Mouse (Mus musculus) stomach, embryonic 14.5 days (tissue): ENCODE results near the gene Cfap99. TPM values are rescaled to one million over a fixed set of nuclear protein-coding genes. Genes with fewer than 3 reads are reported as not detected.

Experiments
- ATAC-seq: fragments of 200-750 bp; cut with Nextera tagmentation; 2 replicates; pipeline ENCODE4 v1.8.0; 2017; ENCODE audit warnings: low read depth, moderate TSS enrichment; ENCODE audit not compliant: insufficient number of reproducible peaks, insufficient read depth, low FRiP score
- H3K27ac ChIP-seq: fragments of 300-500 bp; sonication (generic); 2 replicates; pipeline ENCODE4 v1.5.1; 2014; ENCODE audit warnings: mild to moderate bottlenecking, low read length, moderate library complexity, mixed read lengths
- H3K27me3 ChIP-seq: fragments of 300-500 bp; sonication (generic); 2 replicates; pipeline ENCODE4 v1.6.1; 2014; ENCODE audit warnings: low read length, control low read depth, mixed read lengths; ENCODE audit not compliant: control insufficient read depth, insufficient read depth
- H3K36me3 ChIP-seq: fragments of 300-500 bp; sonication (generic); 2 replicates; pipeline ENCODE4 v1.6.1; 2014; ENCODE audit warnings: mild to moderate bottlenecking, control low read depth, low read length, moderate library complexity, mixed read lengths; ENCODE audit not compliant: control insufficient read depth, insufficient read depth
- H3K4me1 ChIP-seq: fragments of 300-500 bp; sonication (generic); 2 replicates; pipeline ENCODE4 v1.6.1; 2014; ENCODE audit warnings: low read length, control low read depth, mixed read lengths; ENCODE audit not compliant: control insufficient read depth, insufficient read depth
- H3K4me2 ChIP-seq: fragments of 300-500 bp; sonication (generic); replicated peaks from 2 replicates; pipeline ENCODE4 v1.6.1; 2014; ENCODE audit warnings: low read depth, low read length, control low read depth
- H3K4me3 ChIP-seq: fragments of 300-500 bp; sonication (generic); 2 replicates; pipeline ENCODE4 v1.5.1; 2014; ENCODE audit warnings: low read depth, low read length, control low read depth
- H3K9ac ChIP-seq: fragments of 300-500 bp; sonication (generic); replicated peaks from 2 replicates; pipeline ENCODE4 v1.6.1; 2014; ENCODE audit warnings: low read depth, mild to moderate bottlenecking, control low read depth, low read length, moderate library complexity, mixed read lengths
- H3K9me3 ChIP-seq: fragments of 300-500 bp; sonication (generic); 2 replicates; pipeline ENCODE4 v1.6.1; 2016; ENCODE audit warnings: low read depth, low read length, control low read depth; ENCODE audit not compliant: control insufficient read depth
- WGBS: fragments of 180-500 bp; shearing (Covaris S2); extraction: QIAGEN DNeasy Blood & Tissue Kit; methylation state at CpG from one replicate; pipeline ENCODE4 v1.1.7; 2014; 5-methylcytosine and 5-hydroxymethylcytosine counted together
- polyA plus RNA-seq: library from polyadenylated mRNA; unstranded; fragments of >200 nt; fragmentation: Nextera tagmentation; extraction: Ambion mirVana; gene quantifications from 2 replicates; pipeline ENCODE4 v1.2.1, GENCODE M21; 2014

Cfap99 gene
- not detected in 2 replicates for polyA plus RNA-seq

GRCm38 (mm10) chr5:34288154-34288716 is at the start of gene Cfap99, which contains the start of gene Zfyve28:
Gene Cfap99 (plus strand): TSS chr5:34288600.
Gene Zfyve28 (minus strand): TSS chr5:34288449.
- 0 out of 2 replicates have a peak within 1 kb of the TSS, but pooled peaks have one; percentile 14 for H3K9ac ChIP-seq
- H3K27me3 ChIP-seq = peaks cover 26% of the 10 kb centered on the region
- under 1% methylated on average over 53 of the region's 83 CpGs for WGBS
- H3K36me3 ChIP-seq = no peaks in the 10 kb centered on the region
- ATAC-seq = peak; percentile 92
- peak within 1 kb of the TSS; percentile 75 for H3K4me2 ChIP-seq
- peak within 1 kb of the TSS; percentile 46 for H3K4me3 ChIP-seq
- H3K27ac ChIP-seq = no peak within 1 kb of the TSS
- no peaks in the 10 kb centered on the region for H3K9me3 ChIP-seq
- H3K4me1 ChIP-seq = peaks cover 13% of the 10 kb centered on the region

- Histone ChIP-seq H3K9me3 (no peaks in the 10 kb centered on the region), H3K4me3 (no peak overlapping the region), H3K27ac (no peak overlapping the region), H3K9ac (no peak overlapping the region), H3K4me2 (no peak overlapping the region), H3K27me3 (no peaks in the 10 kb centered on the region), H3K4me1 (peaks cover 9% of the 10 kb centered on the region), H3K36me3 (no peaks in the 10 kb centered on the region)
- ATAC-seq = peak; percentile 59
- WGBS = 16% methylated on average over 15 of the region's 15 CpGs
Measured at GRCm38 (mm10) chr5:34242224-34242963, 46.0 kb upstream of the Cfap99 start.

- H3K9ac ChIP-seq = no peak overlapping the region
- H3K36me3 ChIP-seq = no peaks in the 10 kb centered on the region
- H3K27ac ChIP-seq = no peak overlapping the region
- ATAC-seq = peak; percentile 37; the same call in 1 of the 2 replicates
- no peaks in the 10 kb centered on the region for H3K27me3 ChIP-seq
- H3K9me3 ChIP-seq = no peaks in the 10 kb centered on the region
- no peak overlapping the region for H3K4me3 ChIP-seq
- WGBS = 83% methylated on average over 5 of the region's 5 CpGs
- peaks cover 9% of the 10 kb centered on the region for H3K4me1 ChIP-seq
- H3K4me2 ChIP-seq = no peak overlapping the region
Measured at GRCm38 (mm10) chr5:34243062-34243461, 45.3 kb upstream of the Cfap99 start.

- H3K4me2 ChIP-seq = no peak overlapping the region
- peaks cover 19% of the 10 kb centered on the region for H3K4me1 ChIP-seq
- H3K27ac ChIP-seq = no peak overlapping the region
- H3K4me3 ChIP-seq = no peak overlapping the region
- H3K27me3 ChIP-seq = no peaks in the 10 kb centered on the region
- no peak for ATAC-seq
- H3K36me3 ChIP-seq = no peaks in the 10 kb centered on the region
- WGBS = 89% methylated on average over 3 of the region's 3 CpGs
- no peak overlapping the region for H3K9ac ChIP-seq
- no peaks in the 10 kb centered on the region for H3K9me3 ChIP-seq
Measured at GRCm38 (mm10) chr5:34246443-34246842, 42.0 kb upstream of the Cfap99 start.

- H3K27me3 ChIP-seq = no peaks in the 10 kb centered on the region
- no peaks in the 10 kb centered on the region for H3K36me3 ChIP-seq
- no peak overlapping the region for H3K4me3 ChIP-seq
- H3K9me3 ChIP-seq = no peaks in the 10 kb centered on the region
- H3K9ac ChIP-seq = no peak overlapping the region
- H3K4me2 ChIP-seq = no peak overlapping the region
- peaks cover 23% of the 10 kb centered on the region for H3K4me1 ChIP-seq
- no peak overlapping the region for H3K27ac ChIP-seq
- no peak for ATAC-seq
- WGBS = 65% methylated on average over 4 of the region's 4 CpGs
Measured at GRCm38 (mm10) chr5:34249132-34249531, 39.3 kb upstream of the Cfap99 start.

- WGBS = 51% methylated on average over 3 of the region's 3 CpGs
- H3K36me3 ChIP-seq = no peaks in the 10 kb centered on the region
- H3K9ac ChIP-seq = no peak overlapping the region
- H3K27ac ChIP-seq = no peak overlapping the region
- peaks cover 23% of the 10 kb centered on the region for H3K4me1 ChIP-seq
- H3K9me3 ChIP-seq = no peaks in the 10 kb centered on the region
- no peak for ATAC-seq
- no peak overlapping the region for H3K4me3 ChIP-seq
- H3K4me2 ChIP-seq = no peak overlapping the region
- no peaks in the 10 kb centered on the region for H3K27me3 ChIP-seq
Measured at GRCm38 (mm10) chr5:34250090-34250489, 38.3 kb upstream of the Cfap99 start.

GRCm38 (mm10) chr5:34251794-34252193 is 36.6 kb upstream of the Cfap99 start:
- Histone ChIP-seq H3K36me3 (no peaks in the 10 kb centered on the region), H3K4me3 (no peak overlapping the region), H3K9ac (no peak overlapping the region), H3K4me2 (no peak overlapping the region), H3K27ac (no peak overlapping the region), H3K4me1 (peaks cover 23% of the 10 kb centered on the region), H3K27me3 (no peaks in the 10 kb centered on the region), H3K9me3 (no peaks in the 10 kb centered on the region)
- ATAC-seq = no peak
- 31% methylated on average over 4 of the region's 4 CpGs for WGBS

- Histone ChIP-seq H3K4me1 (peaks cover 23% of the 10 kb centered on the region), H3K27me3 (no peaks in the 10 kb centered on the region), H3K36me3 (no peaks in the 10 kb centered on the region), H3K27ac (no peak overlapping the region), H3K4me2 (no peak overlapping the region), H3K9ac (no peak overlapping the region), H3K4me3 (no peak overlapping the region), H3K9me3 (no peaks in the 10 kb centered on the region)
- 11% methylated on average over 4 of the region's 4 CpGs for WGBS
- peak; percentile 28; the same call in 1 of the 2 replicates for ATAC-seq
Measured at GRCm38 (mm10) chr5:34252307-34252966, 36.0 kb upstream of the Cfap99 start.
